Mouse (Mus musculus): ENCODE measurements around the gene Zfp990. TPM values are rescaled to one million over a fixed set of nuclear protein-coding genes. Genes with fewer than 3 reads are reported as not detected.
"Not testable (repeated sequence)": the region's sequence is repeated elsewhere in the genome, so short reads cannot be mapped to it uniquely, and the experiment has no call there.

Zfp990 gene
- total RNA-seq (2014; rRNA removed) (not detected in 2 replicates), polyA plus RNA-seq (2015; fragmentation: Nextera tagmentation; extraction: Ambion mirVana) (not detected in 2 replicates)

GRCm38 (mm10) chr4:145510459-145510858 is at the start of gene Zfp990:
Gene Zfp990 (plus strand): TSS chr4:145510759.
- H3K27me3 ChIP-seq (ENCODE audit: insufficient read depth, low read length); ATAC-seq; DNase-seq; H3K4me1 ChIP-seq (ENCODE audit: insufficient read depth); H3K27ac ChIP-seq (ENCODE audit: low read depth, low read length); H3K36me3 ChIP-seq (ENCODE audit: insufficient read depth); H3K9ac ChIP-seq; H3K9me3 ChIP-seq (ENCODE audit: low read length); H3K4me3 ChIP-seq (ENCODE audit: low read depth, low read length); H3K4me2 ChIP-seq (ENCODE audit: low read depth): not testable (repeated sequence)
- WGBS = 82% methylated on average over 4 of the region's 4 CpGs

- peak; percentile 31 for DNase-seq
- ATAC-seq = peak; percentile 51; the same call in 1 of the 2 replicates
- 20% methylated on average over 66 of the region's 68 CpGs for WGBS
Measured at GRCm38 (mm10) chr4:145463553-145464253, 46.9 kb upstream of the Zfp990 start.

GRCm38 (mm10) chr4:145478128-145478527 is 32.4 kb upstream of the Zfp990 start:
- Histone ChIP-seq H3K36me3 (ENCODE audit: insufficient read depth) (no peaks in the 10 kb centered on the region), H3K9me3 (ENCODE audit: low read length) (peaks cover 23% of the 10 kb centered on the region; the same call in 1 of the 2 replicates), H3K4me3 (ENCODE audit: low read depth, low read length) (no peak overlapping the region), H3K4me1 (ENCODE audit: insufficient read depth) (no peaks in the 10 kb centered on the region), H3K27me3 (ENCODE audit: insufficient read depth, low read length) (no peaks in the 10 kb centered on the region), H3K4me2 (ENCODE audit: low read depth) (no peak overlapping the region), H3K27ac (ENCODE audit: low read depth, low read length) (no peak overlapping the region), H3K9ac (no peak overlapping the region)
- ATAC-seq (no peak), DNase-seq (no peak)
- 83% methylated on average over 3 of the region's 3 CpGs for WGBS
- TF ChIP-seq CTCF (IDR thresholded peaks at IDR 0.05; ENCODE audit: low read depth) = no peak

More at GRCm38 (mm10) chr4:145463553-145464253, 46.9 kb upstream of the Zfp990 start:
- H3K27ac ChIP-seq (ENCODE audit: low read depth, low read length); H3K36me3 ChIP-seq (ENCODE audit: insufficient read depth); H3K4me1 ChIP-seq (ENCODE audit: insufficient read depth); H3K27me3 ChIP-seq (ENCODE audit: insufficient read depth, low read length); H3K9ac ChIP-seq; H3K9me3 ChIP-seq (ENCODE audit: low read length): not testable (repeated sequence)
- Histone ChIP-seq H3K4me2 (ENCODE audit: low read depth) (peak overlapping the region; percentile 38), H3K4me3 (ENCODE audit: low read depth, low read length) (peak overlapping the region; percentile 25)

GRCm38 (mm10) chr4:145480699-145481098 is 29.9 kb upstream of the Zfp990 start:
- H3K4me1 ChIP-seq (ENCODE audit: insufficient read depth); H3K4me3 ChIP-seq (ENCODE audit: low read depth, low read length); H3K27ac ChIP-seq (ENCODE audit: low read depth, low read length); ATAC-seq; H3K27me3 ChIP-seq (ENCODE audit: insufficient read depth, low read length); H3K4me2 ChIP-seq (ENCODE audit: low read depth); H3K36me3 ChIP-seq (ENCODE audit: insufficient read depth); H3K9ac ChIP-seq; DNase-seq: not testable (repeated sequence)
- peaks cover 34% of the 10 kb centered on the region; the same call in 1 of the 2 replicates for H3K9me3 ChIP-seq (ENCODE audit: low read length)
- 93% methylated on average over 8 of the region's 8 CpGs for WGBS

- Histone ChIP-seq H3K9me3 (ENCODE audit: low read length) (peaks cover 10% of the 10 kb centered on the region; the same call in 1 of the 2 replicates), H3K4me1 (ENCODE audit: insufficient read depth) (no peaks in the 10 kb centered on the region), H3K27me3 (ENCODE audit: insufficient read depth, low read length) (no peaks in the 10 kb centered on the region), H3K4me2 (ENCODE audit: low read depth) (no peak overlapping the region), H3K36me3 (ENCODE audit: insufficient read depth) (no peaks in the 10 kb centered on the region), H3K27ac (ENCODE audit: low read depth, low read length) (no peak overlapping the region), H3K4me3 (ENCODE audit: low read depth, low read length) (no peak overlapping the region), H3K9ac (no peak overlapping the region)
- DNase-seq (no peak), ATAC-seq (no peak)
- TF ChIP-seq CTCF (IDR thresholded peaks at IDR 0.05; ENCODE audit: low read depth) = no peak
Measured at GRCm38 (mm10) chr4:145489396-145489795, 21.2 kb upstream of the Zfp990 start.

GRCm38 (mm10) chr4:145492132-145492531 is 18.4 kb upstream of the Zfp990 start:
- ATAC-seq (no peak), DNase-seq (no peak)
- Histone ChIP-seq H3K9ac (no peak overlapping the region), H3K27me3 (ENCODE audit: insufficient read depth, low read length) (no peaks in the 10 kb centered on the region), H3K4me1 (ENCODE audit: insufficient read depth) (no peaks in the 10 kb centered on the region), H3K4me2 (ENCODE audit: low read depth) (no peak overlapping the region), H3K27ac (ENCODE audit: low read depth, low read length) (no peak overlapping the region), H3K9me3 (ENCODE audit: low read length) (no peaks in the 10 kb centered on the region), H3K4me3 (ENCODE audit: low read depth, low read length) (no peak overlapping the region), H3K36me3 (ENCODE audit: insufficient read depth) (no peaks in the 10 kb centered on the region)
- 85% methylated on average over 11 of the region's 11 CpGs for WGBS
- TF ChIP-seq CTCF (IDR thresholded peaks at IDR 0.05; ENCODE audit: low read depth) = no peak

- not testable (repeated sequence) for DNase-seq; H3K36me3 ChIP-seq (ENCODE audit: insufficient read depth); H3K27me3 ChIP-seq (ENCODE audit: insufficient read depth, low read length); H3K27ac ChIP-seq (ENCODE audit: low read depth, low read length); H3K4me2 ChIP-seq (ENCODE audit: low read depth); H3K4me3 ChIP-seq (ENCODE audit: low read depth, low read length); H3K9me3 ChIP-seq (ENCODE audit: low read length); H3K9ac ChIP-seq; H3K4me1 ChIP-seq (ENCODE audit: insufficient read depth); ATAC-seq
- WGBS = 80% methylated on average over 2 of the region's 2 CpGs
Measured at GRCm38 (mm10) chr4:145493316-145493715, 17.2 kb upstream of the Zfp990 start.

GRCm38 (mm10) chr4:145514637-145515036 is 4.1 kb downstream of the Zfp990 start:
- not testable (repeated sequence) for H3K36me3 ChIP-seq (ENCODE audit: insufficient read depth); H3K4me3 ChIP-seq (ENCODE audit: low read depth, low read length); H3K4me1 ChIP-seq (ENCODE audit: insufficient read depth); H3K4me2 ChIP-seq (ENCODE audit: low read depth); H3K9me3 ChIP-seq (ENCODE audit: low read length); H3K27ac ChIP-seq (ENCODE audit: low read depth, low read length); DNase-seq; H3K9ac ChIP-seq; H3K27me3 ChIP-seq (ENCODE audit: insufficient read depth, low read length); ATAC-seq
- WGBS = 76% methylated on average over 1 of the region's 2 CpGs

GRCm38 (mm10) chr4:145515776-145516565 is 5.4 kb downstream of the Zfp990 start:
- H3K9ac ChIP-seq; H3K4me3 ChIP-seq (ENCODE audit: low read depth, low read length); H3K9me3 ChIP-seq (ENCODE audit: low read length); H3K4me2 ChIP-seq (ENCODE audit: low read depth); H3K36me3 ChIP-seq (ENCODE audit: insufficient read depth); ATAC-seq; H3K27ac ChIP-seq (ENCODE audit: low read depth, low read length); H3K27me3 ChIP-seq (ENCODE audit: insufficient read depth, low read length); DNase-seq; H3K4me1 ChIP-seq (ENCODE audit: insufficient read depth): not testable (repeated sequence)
- 80% methylated on average over 4 of the region's 4 CpGs for WGBS

GRCm38 (mm10) chr4:145517391-145517790 is 6.8 kb downstream of the Zfp990 start:
- H3K4me2 ChIP-seq (ENCODE audit: low read depth); DNase-seq; H3K27me3 ChIP-seq (ENCODE audit: insufficient read depth, low read length); H3K36me3 ChIP-seq (ENCODE audit: insufficient read depth); H3K9ac ChIP-seq; ATAC-seq; H3K4me3 ChIP-seq (ENCODE audit: low read depth, low read length); H3K4me1 ChIP-seq (ENCODE audit: insufficient read depth); H3K27ac ChIP-seq (ENCODE audit: low read depth, low read length); H3K9me3 ChIP-seq (ENCODE audit: low read length): not testable (repeated sequence)
- 89% methylated on average over 1 of the region's 1 CpGs for WGBS

Measured in forebrain, postnatal 0 days (tissue).